Mouse (Mus musculus) heart, embryonic 12.5 days (tissue): Measurements from ENCODE around the gene 6430548M08Rik. TPM values are rescaled to one million over a fixed set of nuclear protein-coding genes. Genes with fewer than 3 reads are reported as not detected.
A peak's percentile ranks its signal among the peaks of the same experiment; 100 is the strongest.

ENCODE experiments used
- ATAC-seq: fragments of 200-750 bp; cut with Nextera tagmentation; 2 replicates; pipeline ENCODE4 v1.8.0; 2017; ENCODE audit warnings: moderate TSS enrichment, moderate library complexity; ENCODE audit not compliant: insufficient number of reproducible peaks, low FRiP score
- H3K27ac ChIP-seq: fragments of 300-500 bp; sonication (generic); 2 replicates; pipeline ENCODE4 v1.5.1; 2016; ENCODE audit warnings: mild to moderate bottlenecking, moderate library complexity; ENCODE audit not compliant: poor library complexity, severe bottlenecking
- H3K27me3 ChIP-seq: fragments of 300-500 bp; sonication (generic); replicated peaks from 2 replicates; pipeline ENCODE4 v1.6.1; 2016; ENCODE audit warnings: mild to moderate bottlenecking, moderate library complexity
- H3K36me3 ChIP-seq: fragments of 300-500 bp; sonication (generic); 2 replicates; pipeline ENCODE4 v1.6.1; 2016; ENCODE audit warnings: mild to moderate bottlenecking, moderate library complexity
- H3K4me1 ChIP-seq: fragments of 300-500 bp; sonication (generic); replicated peaks from 2 replicates; pipeline ENCODE4 v1.6.1; 2016; ENCODE audit warnings: mild to moderate bottlenecking
- H3K4me2 ChIP-seq: fragments of 300-500 bp; sonication (generic); 2 replicates; pipeline ENCODE4 v1.6.1; 2016; ENCODE audit warnings: mild to moderate bottlenecking, moderate library complexity
- H3K4me3 ChIP-seq: fragments of 300-500 bp; sonication (generic); 2 replicates; pipeline ENCODE4 v1.5.1; 2016; ENCODE audit warnings: mild to moderate bottlenecking
- H3K9ac ChIP-seq: fragments of 300-500 bp; sonication (generic); 2 replicates; pipeline ENCODE4 v1.6.1; 2016; ENCODE audit warnings: mild to moderate bottlenecking, moderate library complexity
- H3K9me3 ChIP-seq: fragments of 300-500 bp; sonication (generic); replicated peaks from 2 replicates; pipeline ENCODE4 v1.6.1; 2016; ENCODE audit warnings: mild to moderate bottlenecking, moderate library complexity
- WGBS: fragments of 180-500 bp; shearing (Covaris S2); methylation state at CpG from one replicate; pipeline ENCODE4 v1.1.7; 2016; 5-methylcytosine and 5-hydroxymethylcytosine counted together
- polyA plus RNA-seq: library from polyadenylated mRNA; unstranded; fragments of >200 nt; fragmentation: Nextera tagmentation; extraction: Ambion mirVana; gene quantifications from 2 replicates; pipeline ENCODE4 v1.2.1, GENCODE M21; 2016

6430548M08Rik gene
- polyA plus RNA-seq, 1 experiment from 2014 or later = 13.8 TPM

DNA sequence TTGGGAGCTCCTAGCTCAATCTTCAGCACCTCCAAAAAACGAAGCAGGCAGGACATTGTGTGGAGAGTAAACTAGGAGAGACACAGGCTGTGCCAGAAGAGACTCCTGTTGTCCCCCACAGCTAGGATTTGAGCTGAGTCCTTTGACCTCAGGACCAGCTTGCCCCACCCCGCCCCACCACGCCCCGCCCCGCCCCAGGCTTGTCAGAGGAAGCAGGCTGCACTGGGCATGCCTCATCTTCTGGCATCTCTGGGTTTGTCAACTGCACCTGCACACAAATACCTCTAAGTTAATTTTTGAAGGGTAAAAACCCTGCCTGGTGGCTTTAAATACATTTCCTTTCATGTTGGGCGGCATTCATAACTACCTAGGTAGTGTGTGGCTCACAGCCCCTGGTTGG is 87.4 kb downstream of the 6430548M08Rik start:
- Histone ChIP-seq H3K27ac (no peak overlapping the region), H3K9ac (no peak overlapping the region), H3K4me1 (peaks cover 23% of the 10 kb centered on the region), H3K4me3 (no peak overlapping the region), H3K27me3 (no peaks in the 10 kb centered on the region; the same call in 1 of the 2 replicates), H3K9me3 (peaks cover 9% of the 10 kb centered on the region), H3K4me2 (no peak overlapping the region), H3K36me3 (no peaks in the 10 kb centered on the region)
- no peak for ATAC-seq
- 79% methylated on average over 6 of the region's 6 CpGs for WGBS

DNA sequence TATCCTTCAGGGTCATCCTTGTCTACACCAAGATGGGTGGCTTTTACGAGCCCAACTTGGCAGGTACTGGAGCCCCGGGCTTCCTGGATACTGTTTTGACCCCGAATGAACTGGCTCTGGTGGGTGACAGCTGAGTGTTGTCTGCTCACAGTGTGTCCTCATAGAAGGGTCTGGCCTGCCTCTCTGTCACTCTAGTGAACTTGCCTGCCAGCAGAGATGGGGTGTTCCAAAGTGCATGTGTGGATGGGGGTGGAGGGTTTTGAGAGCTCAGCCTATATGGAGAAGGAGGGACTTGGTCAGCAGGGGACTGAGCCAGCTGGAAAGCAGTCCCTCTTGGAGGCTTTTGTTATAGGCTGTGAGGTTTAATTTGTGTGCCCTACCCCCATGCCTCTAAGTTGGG is 88.6 kb downstream of the 6430548M08Rik start:
- 34% methylated on average over 3 of the region's 3 CpGs for WGBS
- Histone ChIP-seq H3K27ac (no peak overlapping the region), H3K27me3 (no peaks in the 10 kb centered on the region; the same call in 1 of the 2 replicates), H3K4me3 (no peak overlapping the region), H3K36me3 (no peaks in the 10 kb centered on the region), H3K9me3 (peaks cover 9% of the 10 kb centered on the region), H3K4me1 (peaks cover 23% of the 10 kb centered on the region), H3K9ac (no peak overlapping the region), H3K4me2 (no peak overlapping the region)
- ATAC-seq = peak; percentile 5; the same call in 1 of the 2 replicates

DNA sequence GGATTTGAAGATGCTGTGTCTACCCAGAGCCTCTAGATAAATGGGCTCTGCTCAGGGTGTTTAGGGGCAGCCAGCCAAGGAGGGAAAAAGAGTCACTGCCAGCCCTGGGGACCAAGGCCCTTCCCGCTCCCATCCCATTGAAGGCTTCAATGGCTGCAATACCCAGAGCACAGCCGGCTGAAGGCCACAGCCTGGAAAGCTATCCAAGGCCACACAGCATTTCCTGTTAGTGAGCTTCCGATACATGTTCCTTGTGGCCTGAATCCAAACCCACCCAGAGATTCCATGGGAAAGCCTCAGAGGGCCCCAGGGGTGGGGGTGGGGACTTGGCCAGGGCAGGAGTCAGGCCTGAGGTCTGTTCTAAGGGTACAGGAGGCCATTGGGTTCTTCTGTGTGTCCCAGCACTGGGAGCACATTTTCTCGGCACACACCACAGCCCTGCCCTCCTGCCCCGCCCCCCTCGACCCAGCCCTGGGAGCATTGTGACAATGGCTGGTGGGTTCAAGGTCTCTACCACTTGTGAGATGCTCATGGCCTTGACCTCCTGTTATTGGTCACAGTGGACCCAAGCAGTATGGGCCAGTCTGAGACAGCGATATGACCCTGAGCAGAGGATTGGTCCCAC is 90.9 kb downstream of the 6430548M08Rik start:
- H3K9me3 ChIP-seq = peaks cover 5% of the 10 kb centered on the region
- H3K36me3 ChIP-seq = no peaks in the 10 kb centered on the region
- peak; percentile 23; the same call in 1 of the 2 replicates for ATAC-seq
- H3K4me2 ChIP-seq = no peak overlapping the region
- no peak overlapping the region for H3K27ac ChIP-seq
- H3K9ac ChIP-seq = no peak overlapping the region
- peaks cover 23% of the 10 kb centered on the region for H3K4me1 ChIP-seq
- WGBS = 59% methylated on average over 7 of the region's 7 CpGs
- no peak overlapping the region for H3K4me3 ChIP-seq
- H3K27me3 ChIP-seq = no peaks in the 10 kb centered on the region; the same call in 1 of the 2 replicates

DNA sequence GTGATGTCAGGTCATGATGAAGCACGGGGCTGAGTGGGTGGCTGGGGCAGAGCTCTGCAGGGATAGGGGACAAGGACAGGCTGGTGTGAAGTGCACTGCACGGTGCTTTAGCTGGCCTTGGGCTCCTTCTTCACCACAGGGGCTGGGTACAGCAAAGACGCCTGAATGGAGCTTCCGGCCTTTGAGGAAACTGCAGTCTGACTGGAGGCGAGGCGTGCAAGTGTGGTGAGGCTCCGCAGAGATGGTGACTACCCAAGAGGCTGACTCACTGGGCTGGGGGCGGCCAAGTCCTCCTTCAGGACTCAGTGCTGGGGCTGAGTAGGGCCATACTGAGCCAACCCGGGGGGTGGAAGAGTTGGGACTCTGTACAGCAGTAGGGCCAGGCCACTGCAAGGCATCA is 92.0 kb downstream of the 6430548M08Rik start:
- WGBS = 80% methylated on average over 9 of the region's 9 CpGs
- Histone ChIP-seq H3K4me3 (no peak overlapping the region), H3K4me2 (no peak overlapping the region), H3K4me1 (peaks cover 32% of the 10 kb centered on the region), H3K9ac (no peak overlapping the region), H3K27ac (no peak overlapping the region), H3K27me3 (no peaks in the 10 kb centered on the region; the same call in 1 of the 2 replicates), H3K36me3 (no peaks in the 10 kb centered on the region), H3K9me3 (no peaks in the 10 kb centered on the region)
- no peak for ATAC-seq

DNA sequence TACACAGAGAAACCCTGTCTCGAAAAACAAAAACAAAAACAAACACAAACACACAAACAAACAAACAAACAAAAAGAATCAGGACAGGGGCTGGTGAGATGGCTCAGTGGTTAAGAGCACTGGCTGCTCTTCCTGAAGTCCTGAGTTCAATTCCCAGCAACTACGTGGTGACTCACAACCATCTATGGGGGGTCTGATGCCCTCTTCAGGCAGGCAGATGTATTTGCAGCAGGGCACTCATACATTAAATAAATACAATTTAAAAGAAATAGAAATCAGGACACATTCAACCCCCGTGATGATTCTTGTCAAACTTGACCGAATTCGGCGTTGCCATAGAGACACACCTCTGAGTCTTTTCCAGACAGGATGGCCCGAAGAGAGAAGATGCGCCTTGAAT is 93.4 kb downstream of the 6430548M08Rik start:
- Histone ChIP-seq H3K27ac (no peak overlapping the region), H3K9me3 (no peaks in the 10 kb centered on the region), H3K36me3 (no peaks in the 10 kb centered on the region), H3K4me1 (peaks cover 34% of the 10 kb centered on the region), H3K9ac (no peak overlapping the region), H3K4me2 (no peak overlapping the region), H3K4me3 (no peak overlapping the region), H3K27me3 (no peaks in the 10 kb centered on the region; the same call in 1 of the 2 replicates)
- no peak for ATAC-seq
- 78% methylated on average over 8 of the region's 8 CpGs for WGBS

DNA sequence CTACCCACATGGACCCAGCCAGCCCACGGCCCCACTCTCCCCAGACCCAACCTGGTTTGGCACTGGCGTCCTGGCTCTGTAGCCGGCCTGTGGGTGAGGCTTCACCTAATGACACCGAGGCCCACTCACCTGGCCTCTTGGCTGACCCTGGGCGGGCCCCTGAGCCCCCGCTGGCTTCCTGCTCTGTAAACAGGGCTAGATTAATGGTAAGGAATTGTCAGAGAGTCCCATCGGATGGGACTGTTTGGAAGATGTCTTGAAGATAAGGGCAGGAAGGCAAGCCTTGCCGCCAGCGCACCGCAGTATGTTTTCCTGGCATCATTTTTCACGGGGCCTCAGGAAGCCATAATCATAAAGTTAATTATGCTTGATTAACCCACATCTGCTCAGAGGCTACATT is 94.2 kb downstream of the 6430548M08Rik start:
- 77% methylated on average over 11 of the region's 11 CpGs for WGBS
- peaks cover 29% of the 10 kb centered on the region for H3K4me1 ChIP-seq

DNA sequence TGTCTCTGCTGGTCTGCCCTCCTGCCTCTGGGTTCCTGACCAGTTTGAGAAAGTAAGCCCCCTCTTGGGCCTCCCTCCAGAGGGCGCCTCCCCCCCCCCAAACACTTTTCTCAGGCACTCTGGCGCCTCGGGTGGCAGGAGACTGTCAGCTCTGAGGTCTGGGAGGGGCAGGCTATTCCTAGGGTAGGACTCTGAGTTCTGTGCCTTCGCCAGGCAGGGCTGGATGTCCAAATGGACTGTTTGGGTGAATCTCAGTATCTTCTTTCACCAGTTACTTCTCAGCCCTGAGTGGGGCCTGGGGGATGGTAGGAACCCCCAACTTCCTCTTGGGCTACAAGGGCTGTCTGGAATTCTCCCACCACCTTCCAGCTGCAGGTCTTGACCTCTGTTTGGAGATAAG is 97.4 kb downstream of the 6430548M08Rik start:
- Histone ChIP-seq H3K36me3 (no peaks in the 10 kb centered on the region), H3K27ac (no peak overlapping the region), H3K9ac (no peak overlapping the region), H3K27me3 (no peaks in the 10 kb centered on the region), H3K4me3 (no peak overlapping the region), H3K4me2 (no peak overlapping the region), H3K9me3 (no peaks in the 10 kb centered on the region), H3K4me1 (peaks cover 43% of the 10 kb centered on the region)
- ATAC-seq = no peak
- WGBS = 3% methylated on average over 4 of the region's 4 CpGs

More for the DNA sequence above, 94.2 kb downstream of the 6430548M08Rik start:
- ATAC-seq = no peak
- H3K9me3 ChIP-seq = no peaks in the 10 kb centered on the region
- H3K4me3 ChIP-seq = no peak overlapping the region
- H3K9ac ChIP-seq = no peak overlapping the region
- no peaks in the 10 kb centered on the region for H3K36me3 ChIP-seq
- no peak overlapping the region for H3K27ac ChIP-seq
- H3K27me3 ChIP-seq = no peaks in the 10 kb centered on the region; the same call in 1 of the 2 replicates
- no peak overlapping the region for H3K4me2 ChIP-seq

DNA sequence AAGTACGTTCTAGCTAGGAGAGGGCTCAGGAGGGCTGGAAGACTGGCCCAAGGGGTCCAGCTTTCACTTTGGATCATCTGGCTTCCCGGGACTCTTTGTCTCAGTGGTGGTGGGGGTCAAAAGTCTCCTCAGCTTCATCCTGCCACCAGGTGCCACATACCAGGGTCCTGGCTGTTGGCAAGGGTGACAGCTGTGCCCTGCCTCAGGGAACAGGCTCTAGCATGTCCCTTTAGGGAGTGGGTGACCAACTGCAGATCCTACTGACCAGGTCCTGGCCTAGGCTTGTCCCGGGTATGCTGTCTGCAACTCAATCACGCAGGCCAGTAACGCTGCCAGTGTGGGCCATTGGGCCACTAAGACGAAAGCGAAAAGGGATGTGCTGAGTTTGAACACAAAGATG is 98.6 kb downstream of the 6430548M08Rik start:
- no peak overlapping the region for H3K27ac ChIP-seq
- no peak overlapping the region for H3K4me3 ChIP-seq
- H3K9me3 ChIP-seq = no peaks in the 10 kb centered on the region
- WGBS = 89% methylated on average over 7 of the region's 7 CpGs
- no peaks in the 10 kb centered on the region for H3K27me3 ChIP-seq
- H3K4me2 ChIP-seq = no peak overlapping the region
- H3K4me1 ChIP-seq = peaks cover 55% of the 10 kb centered on the region
- ATAC-seq = no peak
- H3K36me3 ChIP-seq = no peaks in the 10 kb centered on the region
- no peak overlapping the region for H3K9ac ChIP-seq

DNA sequence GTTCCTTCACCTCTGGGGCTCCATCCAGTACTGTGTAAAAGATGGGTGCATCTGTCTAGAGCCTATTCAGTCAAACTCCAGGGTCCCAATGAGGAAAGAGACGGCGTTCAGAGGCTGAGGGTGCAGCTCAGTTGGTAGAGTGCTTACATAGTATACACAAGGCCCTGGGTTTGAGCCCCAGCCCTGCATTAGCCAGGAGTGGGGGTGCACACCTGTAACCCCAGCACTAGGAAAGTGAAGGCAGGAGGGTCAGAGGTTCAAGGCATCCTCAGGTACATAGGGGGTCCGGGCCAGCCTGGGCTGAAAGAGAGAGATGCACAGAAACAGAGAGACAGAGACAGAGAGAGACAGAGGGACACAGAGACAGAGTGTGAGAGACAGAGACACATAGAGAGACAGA is 99.3 kb downstream of the 6430548M08Rik start:
- Histone ChIP-seq H3K9me3 (no peaks in the 10 kb centered on the region), H3K4me2 (no peak overlapping the region), H3K4me3 (no peak overlapping the region), H3K9ac (no peak overlapping the region), H3K27ac (no peak overlapping the region), H3K27me3 (no peaks in the 10 kb centered on the region), H3K4me1 (peaks cover 59% of the 10 kb centered on the region), H3K36me3 (no peaks in the 10 kb centered on the region)
- no peak for ATAC-seq
- WGBS = 94% methylated on average over 3 of the region's 3 CpGs

DNA sequence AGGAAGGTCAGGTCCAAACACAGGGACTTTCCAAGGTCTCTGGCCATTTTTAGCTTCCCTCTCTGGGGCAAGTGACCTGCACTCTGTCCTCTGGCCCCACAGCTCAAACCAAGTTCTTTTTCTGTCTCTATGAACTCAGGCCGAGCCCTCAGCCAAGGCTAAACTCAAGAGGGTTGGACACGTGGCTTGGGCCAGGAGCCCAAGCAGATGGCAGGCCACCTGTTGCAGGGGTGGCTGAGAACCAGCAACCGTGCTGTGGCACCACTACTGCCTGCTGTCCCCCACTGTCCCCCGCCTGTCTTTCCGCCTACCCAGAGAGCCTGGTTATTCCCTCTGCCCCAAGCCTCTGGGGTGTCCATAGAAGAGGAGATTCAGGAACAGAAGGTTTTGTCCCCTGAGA is 100.0 kb downstream of the 6430548M08Rik start:
- Histone ChIP-seq H3K9me3 (no peaks in the 10 kb centered on the region), H3K4me2 (no peak overlapping the region), H3K4me3 (no peak overlapping the region), H3K27ac (no peak overlapping the region), H3K36me3 (no peaks in the 10 kb centered on the region), H3K9ac (no peak overlapping the region), H3K4me1 (peaks cover 60% of the 10 kb centered on the region), H3K27me3 (no peaks in the 10 kb centered on the region)
- WGBS = 53% methylated on average over 5 of the region's 5 CpGs
- ATAC-seq = no peak
